Mouse (Mus musculus) limb, embryonic 13.5 days (tissue): ENCODE results near the gene Gm7168. TPM values are rescaled to one million over a fixed set of nuclear protein-coding genes. Genes with fewer than 3 reads are reported as not detected.
"Not testable (repeated sequence)": the region's sequence is repeated elsewhere in the genome, so short reads cannot be mapped to it uniquely, and the experiment has no call there.

Experiments used
- ATAC-seq: fragments of 200-750 bp; cut with Nextera tagmentation; 2 replicates; pipeline ENCODE4 v1.8.0; 2017; ENCODE audit warnings: low read depth, moderate number of reproducible peaks, moderate TSS enrichment; ENCODE audit not compliant: low FRiP score
- H3K27ac ChIP-seq: fragments of 300-500 bp; sonication (generic); 2 replicates; pipeline ENCODE4 v1.5.1; 2015; ENCODE audit warnings: inconsistent platforms, mild to moderate bottlenecking, moderate library complexity
- H3K27me3 ChIP-seq: fragments of 300-500 bp; sonication (generic); 2 replicates; pipeline ENCODE4 v1.6.1; 2015; ENCODE audit warnings: mild to moderate bottlenecking, inconsistent platforms
- H3K36me3 ChIP-seq: fragments of 300-500 bp; sonication (generic); 2 replicates; pipeline ENCODE4 v1.6.1; 2015; ENCODE audit warnings: inconsistent platforms, mild to moderate bottlenecking, moderate library complexity
- H3K4me1 ChIP-seq: fragments of 300-500 bp; sonication (generic); 2 replicates; pipeline ENCODE4 v1.6.1; 2015; ENCODE audit warnings: inconsistent platforms
- H3K4me2 ChIP-seq: fragments of 300-500 bp; sonication (generic); replicated peaks from 2 replicates; pipeline ENCODE4 v1.6.1; 2015; ENCODE audit warnings: inconsistent platforms, mild to moderate bottlenecking, moderate library complexity
- H3K4me3 ChIP-seq: fragments of 300-500 bp; sonication (generic); 2 replicates; pipeline ENCODE4 v1.5.1; 2015; ENCODE audit warnings: moderate library complexity, mild to moderate bottlenecking, inconsistent platforms
- H3K9ac ChIP-seq: fragments of 300-500 bp; sonication (generic); 2 replicates; pipeline ENCODE4 v1.6.1; 2015; ENCODE audit warnings: mild to moderate bottlenecking, inconsistent platforms
- H3K9me3 ChIP-seq: fragments of 300-500 bp; sonication (generic); 2 replicates; pipeline ENCODE4 v1.6.1; 2016; ENCODE audit warnings: inconsistent platforms
- WGBS: fragments of 180-500 bp; shearing (Covaris S2); methylation state at CpG from one replicate; pipeline ENCODE4 v1.1.7; 2015; 5-methylcytosine and 5-hydroxymethylcytosine counted together
- polyA plus RNA-seq: library from polyadenylated mRNA; unstranded; fragments of >200 nt; fragmentation: Nextera tagmentation; extraction: Ambion mirVana; gene quantifications from 2 replicates; pipeline ENCODE4 v1.2.1, GENCODE M21; 2015

Gene Gm7168
- not detected in 2 replicates for polyA plus RNA-seq

DNA sequence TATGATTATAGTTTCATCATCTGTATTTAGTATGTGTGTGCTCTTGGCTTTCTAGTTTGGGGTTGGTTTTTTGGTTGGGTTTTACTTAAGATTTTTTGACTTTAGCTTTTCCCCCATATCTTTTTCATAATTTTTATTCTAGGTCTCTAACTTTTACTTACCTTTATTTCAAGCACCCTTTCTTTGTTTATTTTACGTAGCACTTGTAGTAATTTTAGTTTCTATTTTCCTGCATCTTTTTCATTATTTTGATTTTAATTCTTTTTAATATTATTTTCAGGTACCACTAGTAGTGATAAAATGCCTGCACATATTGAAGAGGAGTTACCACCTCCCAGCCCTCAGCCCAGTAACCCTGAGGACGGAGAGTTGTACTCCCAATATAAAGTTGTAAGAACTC lies at the start of gene Gm7168:
Gene Gm7168, plus strand, starts transcription at position 301 of the 400 bp plus-strand sequence.
- not testable (repeated sequence) for H3K4me1 ChIP-seq, ATAC-seq, H3K4me3 ChIP-seq, H3K27ac ChIP-seq, H3K9me3 ChIP-seq, H3K9ac ChIP-seq, H3K4me2 ChIP-seq, H3K27me3 ChIP-seq, H3K36me3 ChIP-seq
- 75% methylated on average over 1 of the region's 2 CpGs for WGBS

DNA sequence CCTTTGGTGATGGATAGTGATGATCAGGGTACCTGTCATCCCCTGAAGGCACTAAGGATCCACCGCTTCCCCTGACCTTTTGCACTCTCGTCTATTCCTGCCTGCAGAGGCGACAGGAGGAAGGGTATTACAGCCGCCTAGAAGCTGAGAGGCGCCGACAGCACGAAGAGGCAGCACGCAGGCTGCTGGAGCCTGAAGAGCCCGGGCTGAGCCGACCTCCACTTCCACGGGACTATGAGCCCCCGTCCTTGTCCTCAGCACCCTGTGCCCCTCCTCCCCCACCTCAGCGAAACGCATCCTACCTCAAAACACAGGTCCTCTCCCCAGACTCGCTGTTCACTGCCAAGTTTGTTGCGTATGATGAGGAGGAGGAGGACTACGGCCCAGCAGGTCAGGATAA lies 49.3 kb upstream of the Gm7168 start:
- peaks cover 9% of the 10 kb centered on the region for H3K4me1 ChIP-seq
- H3K27me3 ChIP-seq: no peaks in the 10 kb centered on the region
- H3K27ac ChIP-seq: no peak overlapping the region
- H3K4me3 ChIP-seq: no peak overlapping the region
- WGBS: 76% methylated on average over 17 of the region's 17 CpGs
- H3K36me3 ChIP-seq: peaks cover 32% of the 10 kb centered on the region
- H3K9ac ChIP-seq: no peak overlapping the region
- ATAC-seq: 0 out of 2 replicates have a peak, but pooled peaks have one; percentile 28
- H3K9me3 ChIP-seq: no peaks in the 10 kb centered on the region
- H3K4me2 ChIP-seq: no peak overlapping the region

DNA sequence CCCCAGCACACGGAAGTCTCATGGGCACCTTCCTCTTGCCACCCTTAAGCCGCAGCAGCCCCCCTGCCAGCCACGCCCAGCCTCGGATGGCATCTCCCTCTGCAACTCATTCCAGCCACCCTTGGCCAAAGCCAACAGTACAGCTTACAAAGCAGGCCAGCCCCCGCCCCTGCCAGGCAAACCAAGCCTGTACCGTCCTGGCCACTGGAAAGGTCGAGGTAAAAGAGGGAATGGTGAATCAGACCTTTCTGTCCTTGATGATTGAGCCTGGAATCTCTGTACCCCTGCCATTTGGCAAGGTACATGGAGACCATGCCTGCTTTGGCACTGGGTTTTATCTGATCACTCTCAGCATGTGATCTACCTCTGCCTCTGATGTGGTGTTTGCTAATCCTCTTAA lies 48.9 kb upstream of the Gm7168 start:
- no peaks in the 10 kb centered on the region for H3K27me3 ChIP-seq
- H3K27ac ChIP-seq: no peak overlapping the region
- peaks cover 36% of the 10 kb centered on the region for H3K36me3 ChIP-seq
- H3K4me3 ChIP-seq: no peak overlapping the region
- H3K9ac ChIP-seq: no peak overlapping the region
- no peak overlapping the region for H3K4me2 ChIP-seq
- ATAC-seq: no peak
- no peaks in the 10 kb centered on the region for H3K9me3 ChIP-seq
- 90% methylated on average over 7 of the region's 7 CpGs for WGBS
- peaks cover 9% of the 10 kb centered on the region for H3K4me1 ChIP-seq

- no peaks in the 10 kb centered on the region for H3K27me3 ChIP-seq
- ATAC-seq: no peak
- WGBS: 77% methylated on average over 8 of the region's 8 CpGs
- no peak overlapping the region for H3K4me3 ChIP-seq
- H3K9me3 ChIP-seq: no peaks in the 10 kb centered on the region
- peaks cover 40% of the 10 kb centered on the region for H3K36me3 ChIP-seq
- no peak overlapping the region for H3K4me2 ChIP-seq
- no peak overlapping the region for H3K27ac ChIP-seq
- H3K4me1 ChIP-seq: peaks cover 9% of the 10 kb centered on the region
- H3K9ac ChIP-seq: no peak overlapping the region
Measured at GRCm38 (mm10) chr17:13903793-13904192, 44.4 kb upstream of the Gm7168 start.

GRCm38 (mm10) chr17:13907082-13907481 lies 41.1 kb upstream of the Gm7168 start:
- no peak for ATAC-seq
- Histone ChIP-seq H3K4me1 (no peaks in the 10 kb centered on the region), H3K9ac (no peak overlapping the region), H3K27ac (no peak overlapping the region), H3K4me3 (no peak overlapping the region), H3K36me3 (peaks cover 33% of the 10 kb centered on the region), H3K4me2 (no peak overlapping the region), H3K9me3 (no peaks in the 10 kb centered on the region), H3K27me3 (no peaks in the 10 kb centered on the region)
- WGBS: 94% methylated on average over 5 of the region's 5 CpGs

GRCm38 (mm10) chr17:13907681-13908080 lies 40.5 kb upstream of the Gm7168 start:
- no peak for ATAC-seq
- Histone ChIP-seq H3K9ac (no peak overlapping the region), H3K4me3 (no peak overlapping the region), H3K27me3 (no peaks in the 10 kb centered on the region), H3K4me1 (no peaks in the 10 kb centered on the region), H3K27ac (no peak overlapping the region), H3K4me2 (no peak overlapping the region), H3K9me3 (no peaks in the 10 kb centered on the region), H3K36me3 (peaks cover 30% of the 10 kb centered on the region)
- 100% methylated on average over 1 of the region's 1 CpGs for WGBS

DNA sequence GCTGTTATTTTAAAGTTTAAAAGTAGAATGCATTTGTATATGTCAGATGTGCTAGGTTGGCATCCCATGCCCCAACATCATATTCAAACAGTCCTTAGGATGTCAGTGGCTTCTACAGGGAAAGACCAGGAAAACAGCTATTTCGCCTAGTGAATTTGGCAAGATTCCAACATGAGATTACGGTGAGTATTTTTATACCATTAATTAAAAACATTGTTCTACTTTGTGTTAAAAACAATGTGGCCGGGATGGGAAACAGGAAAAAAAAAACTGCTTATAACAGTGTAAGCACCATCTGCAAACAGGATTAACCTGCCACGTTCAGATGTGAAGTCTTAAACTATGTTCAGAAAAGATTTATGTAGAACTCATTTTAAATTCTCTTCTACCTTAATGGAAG lies 34.2 kb upstream of the Gm7168 start:
- no peak overlapping the region for H3K4me3 ChIP-seq
- H3K9ac ChIP-seq: no peak overlapping the region
- H3K9me3 ChIP-seq: no peaks in the 10 kb centered on the region
- H3K4me1 ChIP-seq: peaks cover 14% of the 10 kb centered on the region
- no peak overlapping the region for H3K4me2 ChIP-seq
- ATAC-seq: no peak
- no peak overlapping the region for H3K27ac ChIP-seq
- no peaks in the 10 kb centered on the region for H3K36me3 ChIP-seq
- H3K27me3 ChIP-seq: no peaks in the 10 kb centered on the region
- 34% methylated on average over 4 of the region's 4 CpGs for WGBS

- Histone ChIP-seq H3K4me3 (no peak overlapping the region), H3K9ac (no peak overlapping the region), H3K36me3 (no peaks in the 10 kb centered on the region), H3K27me3 (no peaks in the 10 kb centered on the region), H3K9me3 (no peaks in the 10 kb centered on the region), H3K4me2 (no peak overlapping the region), H3K4me1 (peaks cover 14% of the 10 kb centered on the region), H3K27ac (0 out of 2 replicates have a peak overlapping the region, but pooled peaks have one; percentile 28)
- WGBS: 41% methylated on average over 4 of the region's 4 CpGs
- peak; percentile 80; the same call in 1 of the 2 replicates for ATAC-seq
Measured at GRCm38 (mm10) chr17:13914531-13914930, 33.6 kb upstream of the Gm7168 start.

DNA sequence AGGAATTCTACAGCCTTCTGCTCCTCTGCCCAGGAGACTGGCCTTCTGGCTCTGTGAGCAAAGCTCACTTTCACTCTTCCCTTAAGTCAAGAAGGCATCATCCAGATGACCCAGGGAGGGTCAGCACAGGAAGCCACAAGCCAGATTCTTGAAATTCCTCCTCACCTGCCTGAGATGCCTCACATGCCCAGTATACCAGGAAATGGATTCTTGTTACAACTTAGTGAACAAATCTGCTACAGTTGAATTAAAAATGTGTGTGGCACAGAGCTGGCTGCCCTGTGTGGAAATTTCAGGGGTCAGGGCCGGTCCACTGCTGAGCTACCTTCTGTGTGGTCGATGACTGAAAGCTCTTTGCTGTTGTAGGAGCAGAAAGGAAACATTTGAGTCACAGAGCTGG lies 27.4 kb upstream of the Gm7168 start:
- ATAC-seq: peak; percentile 73
- no peak overlapping the region for H3K4me3 ChIP-seq
- peak overlapping the region; percentile 22; the same call in 1 of the 2 replicates for H3K27ac ChIP-seq
- no peaks in the 10 kb centered on the region for H3K9me3 ChIP-seq
- no peaks in the 10 kb centered on the region for H3K36me3 ChIP-seq
- H3K9ac ChIP-seq: no peak overlapping the region
- H3K4me1 ChIP-seq: peaks cover 14% of the 10 kb centered on the region
- 53% methylated on average over 2 of the region's 2 CpGs for WGBS
- no peaks in the 10 kb centered on the region for H3K27me3 ChIP-seq
- H3K4me2 ChIP-seq: no peak overlapping the region

GRCm38 (mm10) chr17:13923418-13923817 lies 24.8 kb upstream of the Gm7168 start:
- ATAC-seq: no peak
- peaks cover 14% of the 10 kb centered on the region for H3K4me1 ChIP-seq
- H3K27ac ChIP-seq: no peak overlapping the region

GRCm38 (mm10) chr17:13924588-13924987 lies 23.6 kb upstream of the Gm7168 start:
- no peak overlapping the region for H3K27ac ChIP-seq
- no peak for ATAC-seq
- H3K4me2 ChIP-seq: no peak overlapping the region
- no peaks in the 10 kb centered on the region for H3K27me3 ChIP-seq
- H3K4me1 ChIP-seq: peaks cover 14% of the 10 kb centered on the region
- H3K9ac ChIP-seq: no peak overlapping the region
- no peaks in the 10 kb centered on the region for H3K9me3 ChIP-seq
- no peak overlapping the region for H3K4me3 ChIP-seq
- WGBS: 92% methylated on average over 2 of the region's 2 CpGs
- H3K36me3 ChIP-seq: no peaks in the 10 kb centered on the region

More at GRCm38 (mm10) chr17:13923418-13923817, 24.8 kb upstream of the Gm7168 start:
- 78% methylated on average over 2 of the region's 2 CpGs for WGBS
- Histone ChIP-seq H3K9me3 (no peaks in the 10 kb centered on the region), H3K9ac (no peak overlapping the region), H3K27me3 (no peaks in the 10 kb centered on the region), H3K4me2 (no peak overlapping the region), H3K36me3 (no peaks in the 10 kb centered on the region), H3K4me3 (no peak overlapping the region)

DNA sequence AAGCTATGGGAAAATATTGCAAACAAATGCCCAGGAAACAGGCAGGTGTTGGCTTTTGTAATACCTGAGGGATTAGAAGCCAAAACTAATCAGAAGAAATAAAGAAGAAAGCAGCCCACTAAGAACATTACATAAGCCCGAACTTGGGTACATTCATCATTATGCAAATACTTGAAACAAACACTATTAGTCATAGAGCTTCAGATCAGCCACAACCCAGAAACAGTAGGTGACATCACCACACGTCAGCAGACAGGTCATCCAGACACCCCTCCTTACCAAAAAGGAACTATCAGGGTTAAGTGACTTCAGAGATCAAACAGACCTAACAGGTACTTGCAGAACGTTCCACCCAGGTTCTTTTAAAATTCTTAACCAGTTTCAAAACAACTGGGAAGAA lies 22.2 kb upstream of the Gm7168 start:
- Histone ChIP-seq H3K4me1 (peaks cover 7% of the 10 kb centered on the region), H3K27me3 (no peaks in the 10 kb centered on the region), H3K9ac (no peak overlapping the region), H3K9me3 (no peaks in the 10 kb centered on the region), H3K27ac (no peak overlapping the region), H3K36me3 (no peaks in the 10 kb centered on the region), H3K4me3 (no peak overlapping the region), H3K4me2 (no peak overlapping the region)
- ATAC-seq: no peak
- 59% methylated on average over 3 of the region's 3 CpGs for WGBS

DNA sequence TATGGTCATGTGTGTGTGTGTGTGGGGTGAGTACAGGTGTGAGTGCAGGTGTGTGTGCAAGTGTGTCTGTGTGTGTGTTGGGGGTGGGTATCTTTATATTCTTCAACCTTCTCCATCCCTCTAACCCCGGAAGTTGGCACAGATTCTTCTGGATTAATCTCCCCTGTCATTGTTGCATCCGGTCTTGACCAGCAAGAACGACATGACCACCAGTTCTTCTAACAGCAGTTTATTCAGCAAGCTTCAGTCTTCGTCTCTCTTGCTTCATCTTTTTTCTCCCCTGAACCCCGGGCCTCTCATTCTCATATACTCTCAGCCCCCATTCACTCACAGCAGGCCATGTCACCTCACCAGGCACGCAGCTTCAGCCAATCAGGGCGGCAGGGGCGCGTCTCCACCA lies 17.8 kb upstream of the Gm7168 start:
- no peaks in the 10 kb centered on the region for H3K36me3 ChIP-seq
- H3K27ac ChIP-seq: no peak overlapping the region
- H3K4me2 ChIP-seq: no peak overlapping the region
- no peak overlapping the region for H3K9ac ChIP-seq
- H3K27me3 ChIP-seq: no peaks in the 10 kb centered on the region
- ATAC-seq: no peak
- H3K9me3 ChIP-seq: no peaks in the 10 kb centered on the region
- WGBS: 81% methylated on average over 9 of the region's 9 CpGs
- no peak overlapping the region for H3K4me3 ChIP-seq
- no peaks in the 10 kb centered on the region for H3K4me1 ChIP-seq
